Mouse (Mus musculus) heart, embryonic 16.5 days (tissue): ENCODE measurements around the gene Tmem86a. TPM values are rescaled to one million over a fixed set of nuclear protein-coding genes. Genes with fewer than 3 reads are reported as not detected.

Experiments used
- ATAC-seq: fragments of 200-750 bp; cut with Nextera tagmentation; replicated peaks from 2 replicates; pipeline ENCODE4 v1.8.0; 2017; ENCODE audit warnings: moderate number of reproducible peaks; ENCODE audit not compliant: insufficient read depth, low FRiP score; ENCODE audit errors: extremely low read depth
- H3K27ac ChIP-seq: fragments of 300-500 bp; sonication (generic); 2 replicates; pipeline ENCODE4 v1.5.1; 2014; ENCODE audit warnings: mild to moderate bottlenecking, low read length, control low read depth, moderate library complexity
- H3K27me3 ChIP-seq: fragments of 300-500 bp; sonication (generic); 2 replicates; pipeline ENCODE4 v1.6.1; 2014; ENCODE audit warnings: low read length, mixed read lengths; ENCODE audit not compliant: control insufficient read depth, insufficient read depth
- H3K36me3 ChIP-seq: fragments of 300-500 bp; sonication (generic); 2 replicates; pipeline ENCODE4 v1.6.1; 2014; ENCODE audit not compliant: control insufficient read depth, insufficient read depth
- H3K4me1 ChIP-seq: fragments of 300-500 bp; sonication (generic); 2 replicates; pipeline ENCODE4 v1.6.1; 2014; ENCODE audit warnings: low read length, mixed read lengths; ENCODE audit not compliant: control insufficient read depth, insufficient read depth
- H3K4me2 ChIP-seq: fragments of 300-500 bp; sonication (generic); 2 replicates; pipeline ENCODE4 v1.6.1; 2014; ENCODE audit warnings: low read depth, mild to moderate bottlenecking, control low read depth, low read length
- H3K4me3 ChIP-seq: fragments of 300-500 bp; sonication (generic); 2 replicates; pipeline ENCODE4 v1.5.1; 2014; ENCODE audit warnings: mild to moderate bottlenecking, control low read depth, low read length
- H3K9ac ChIP-seq: fragments of 300-500 bp; sonication (generic); 2 replicates; pipeline ENCODE4 v1.6.1; 2014; ENCODE audit warnings: low read length, control low read depth
- H3K9me3 ChIP-seq: fragments of 300-500 bp; sonication (generic); replicated peaks from 2 replicates; pipeline ENCODE4 v1.6.1; 2016; ENCODE audit warnings: low read length; ENCODE audit not compliant: control insufficient read depth
- WGBS: fragments of 180-500 bp; shearing (Covaris S2); extraction: QIAGEN DNeasy Blood & Tissue Kit; methylation state at CpG from one replicate; pipeline ENCODE4 v1.1.7; 2014; 5-methylcytosine and 5-hydroxymethylcytosine counted together
- polyA plus RNA-seq: library from polyadenylated mRNA; unstranded; fragments of >200 nt; fragmentation: Nextera tagmentation; extraction: Ambion mirVana; gene quantifications from 2 replicates; pipeline ENCODE4 v1.2.1, GENCODE M21; 2015

Gene Tmem86a
- polyA plus RNA-seq, 1 experiment from 2014 or later = 20.1 TPM

DNA sequence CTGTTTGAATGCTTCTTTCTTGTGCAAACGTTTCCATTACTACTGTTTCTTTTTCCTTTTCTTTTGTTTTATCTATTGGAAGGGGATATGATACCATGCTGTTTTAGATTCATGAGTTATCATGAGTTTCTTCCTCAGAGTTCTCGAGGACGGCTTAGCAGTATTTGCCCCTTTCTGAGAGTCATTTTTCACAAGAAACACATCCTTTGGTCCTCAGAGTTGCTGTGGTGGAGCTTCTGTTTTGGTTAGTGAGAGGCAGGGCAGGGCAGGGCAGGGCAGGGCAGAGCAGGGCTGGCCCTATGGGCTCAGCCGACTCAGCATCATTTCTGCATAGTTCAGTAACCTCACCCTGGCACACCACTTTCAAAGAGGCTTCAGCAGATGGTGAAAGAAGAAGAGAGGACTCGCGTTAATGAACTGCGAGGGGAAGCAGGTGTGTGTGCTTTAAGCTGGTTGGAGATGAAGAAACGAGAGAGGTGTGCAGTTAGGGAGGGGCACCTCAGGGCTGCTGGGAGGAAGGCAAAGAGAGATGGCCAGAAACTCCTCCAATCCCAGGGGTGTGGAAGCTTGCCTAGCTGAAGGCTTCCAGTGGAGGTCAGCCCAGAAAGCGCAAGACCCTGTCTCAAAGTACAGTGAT, 37.2 kb upstream of the Tmem86a start:
- Histone ChIP-seq H3K27me3 (no peaks in the 10 kb centered on the region), H3K27ac (peak overlapping the region; percentile 66), H3K4me1 (peaks cover 23% of the 10 kb centered on the region), H3K4me2 (no peak overlapping the region), H3K4me3 (no peak overlapping the region), H3K36me3 (no peaks in the 10 kb centered on the region), H3K9ac (no peak overlapping the region), H3K9me3 (no peaks in the 10 kb centered on the region)
- WGBS = 32% methylated on average over 9 of the region's 9 CpGs
- no peak for ATAC-seq

DNA sequence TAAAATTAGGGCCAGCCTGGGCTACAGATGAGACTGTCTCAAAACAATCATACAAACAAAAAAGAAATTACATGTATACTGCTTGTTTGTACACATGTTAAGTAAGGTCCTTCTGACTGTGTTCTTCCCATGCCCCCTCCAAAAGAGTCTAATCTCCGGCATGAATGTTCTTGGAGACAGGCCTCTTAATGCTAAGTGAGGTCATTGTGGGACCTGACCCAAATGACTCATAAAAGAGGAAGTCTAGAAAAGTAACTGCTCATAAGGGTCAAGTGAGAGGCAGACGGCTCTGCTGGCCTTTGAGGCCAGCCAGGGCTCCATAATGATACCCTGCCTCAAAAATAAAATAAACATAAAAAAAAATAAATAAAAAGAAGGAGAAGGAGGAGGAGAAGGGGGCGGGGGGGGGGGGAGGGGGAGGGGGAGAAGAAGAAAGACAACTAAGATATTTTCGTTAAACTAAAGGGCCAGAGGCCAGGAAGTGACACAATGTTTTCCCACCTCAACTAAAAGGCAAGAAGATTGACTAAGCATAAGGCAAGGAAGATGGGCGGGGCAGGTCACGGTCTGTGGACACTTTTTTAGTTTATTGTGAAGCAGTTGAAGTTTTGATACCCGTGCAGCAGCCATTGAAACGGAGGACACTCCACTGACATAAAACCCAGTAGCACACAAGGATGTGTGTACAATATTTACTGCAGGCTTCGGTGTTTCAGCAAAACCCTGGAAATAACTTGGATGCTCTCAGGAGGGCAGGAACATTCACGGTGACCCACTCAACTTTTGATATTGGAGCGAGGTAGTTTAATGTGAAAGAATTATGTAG, 35.6 kb upstream of the Tmem86a start:
- no peak overlapping the region for H3K4me3 ChIP-seq
- H3K27me3 ChIP-seq = no peaks in the 10 kb centered on the region
- H3K4me2 ChIP-seq = 0 out of 2 replicates have a peak overlapping the region, but pooled peaks have one; percentile 2
- WGBS = 44% methylated on average over 10 of the region's 11 CpGs
- no peaks in the 10 kb centered on the region for H3K9me3 ChIP-seq
- H3K36me3 ChIP-seq = no peaks in the 10 kb centered on the region
- H3K9ac ChIP-seq = 0 out of 2 replicates have a peak overlapping the region, but pooled peaks have one; percentile 45
- no peak; the same call in 1 of the 2 replicates for ATAC-seq
- peak overlapping the region; percentile 87 for H3K27ac ChIP-seq
- peaks cover 16% of the 10 kb centered on the region for H3K4me1 ChIP-seq

DNA sequence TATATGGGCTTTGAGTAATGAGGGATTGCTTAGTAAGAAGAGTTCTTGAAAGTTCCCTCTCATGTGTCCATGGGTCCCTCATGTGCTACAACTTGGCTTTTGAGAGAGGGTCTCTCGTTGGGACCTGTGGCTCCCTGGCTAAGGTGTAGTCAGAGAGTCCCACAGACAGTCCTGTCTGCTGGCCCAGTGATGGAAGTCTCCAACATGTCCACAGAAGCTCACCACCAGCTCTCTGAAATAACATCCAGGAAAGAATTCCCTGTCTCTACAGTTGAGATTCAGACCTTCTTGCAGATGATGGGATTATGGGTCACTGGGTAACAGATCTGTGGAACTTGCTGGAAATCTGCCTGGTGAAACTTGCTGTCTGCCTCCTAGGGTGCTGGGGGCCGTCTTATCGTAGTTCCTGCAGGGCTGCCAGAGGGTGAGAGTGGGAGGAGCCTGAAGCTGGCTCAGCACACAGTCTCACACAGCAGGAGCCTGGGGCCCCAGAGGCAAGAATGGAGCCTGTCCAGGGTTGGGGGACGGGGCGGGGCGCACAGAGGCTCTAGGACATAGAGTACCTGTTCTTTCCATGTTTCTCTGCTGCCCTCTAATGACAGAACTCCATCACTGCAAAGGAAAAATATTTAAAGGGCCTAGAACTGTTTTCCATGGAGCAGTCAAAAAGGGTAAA, 34.9 kb upstream of the Tmem86a start:
- Histone ChIP-seq H3K4me3 (0 out of 2 replicates have a peak overlapping the region, but pooled peaks have one; percentile 13), H3K27me3 (no peaks in the 10 kb centered on the region), H3K4me1 (peaks cover 16% of the 10 kb centered on the region), H3K36me3 (no peaks in the 10 kb centered on the region), H3K9me3 (no peaks in the 10 kb centered on the region), H3K4me2 (peak overlapping the region; percentile 42), H3K27ac (peak overlapping the region; percentile 87), H3K9ac (peak overlapping the region; percentile 45; the same call in 1 of the 2 replicates)
- WGBS = 5% methylated on average over 6 of the region's 6 CpGs
- peak; percentile 98 for ATAC-seq

GRCm38 (mm10) chr7:47016602-47017001, 33.8 kb upstream of the Tmem86a start:
- no peaks in the 10 kb centered on the region for H3K9me3 ChIP-seq
- no peaks in the 10 kb centered on the region for H3K36me3 ChIP-seq
- H3K27me3 ChIP-seq = no peaks in the 10 kb centered on the region
- no peak overlapping the region for H3K9ac ChIP-seq
- no peak overlapping the region for H3K4me3 ChIP-seq
- peaks cover 16% of the 10 kb centered on the region for H3K4me1 ChIP-seq
- WGBS = 56% methylated on average over 3 of the region's 3 CpGs
- no peak overlapping the region for H3K4me2 ChIP-seq
- ATAC-seq = no peak
- H3K27ac ChIP-seq = no peak overlapping the region

GRCm38 (mm10) chr7:47017146-47017545, 33.3 kb upstream of the Tmem86a start:
- no peak overlapping the region for H3K27ac ChIP-seq
- no peak overlapping the region for H3K4me3 ChIP-seq
- no peak overlapping the region for H3K9ac ChIP-seq
- no peaks in the 10 kb centered on the region for H3K9me3 ChIP-seq
- no peaks in the 10 kb centered on the region for H3K36me3 ChIP-seq
- no peak for ATAC-seq
- no peaks in the 10 kb centered on the region for H3K27me3 ChIP-seq
- WGBS = 71% methylated on average over 7 of the region's 7 CpGs
- peaks cover 16% of the 10 kb centered on the region for H3K4me1 ChIP-seq
- H3K4me2 ChIP-seq = no peak overlapping the region

GRCm38 (mm10) chr7:47019641-47020040, 30.8 kb upstream of the Tmem86a start:
- Histone ChIP-seq H3K4me1 (peaks cover 8% of the 10 kb centered on the region), H3K9ac (no peak overlapping the region), H3K36me3 (no peaks in the 10 kb centered on the region), H3K9me3 (no peaks in the 10 kb centered on the region), H3K27me3 (no peaks in the 10 kb centered on the region), H3K4me2 (no peak overlapping the region), H3K4me3 (no peak overlapping the region), H3K27ac (no peak overlapping the region)
- WGBS = 70% methylated on average over 5 of the region's 5 CpGs
- no peak for ATAC-seq

GRCm38 (mm10) chr7:47020956-47021355, 29.4 kb upstream of the Tmem86a start:
- H3K4me3 ChIP-seq = no peak overlapping the region
- 9% methylated on average over 8 of the region's 8 CpGs for WGBS
- peak overlapping the region; percentile 29; the same call in 1 of the 2 replicates for H3K4me2 ChIP-seq
- no peak overlapping the region for H3K9ac ChIP-seq
- H3K4me1 ChIP-seq = no peaks in the 10 kb centered on the region; the same call in 1 of the 2 replicates
- no peaks in the 10 kb centered on the region for H3K27me3 ChIP-seq
- no peaks in the 10 kb centered on the region for H3K36me3 ChIP-seq
- no peaks in the 10 kb centered on the region for H3K9me3 ChIP-seq
- ATAC-seq = no peak
- no peak overlapping the region for H3K27ac ChIP-seq

GRCm38 (mm10) chr7:47022482-47022881, 27.9 kb upstream of the Tmem86a start:
- no peak overlapping the region for H3K27ac ChIP-seq
- H3K27me3 ChIP-seq = no peaks in the 10 kb centered on the region
- ATAC-seq = no peak
- H3K4me1 ChIP-seq = no peaks in the 10 kb centered on the region; the same call in 1 of the 2 replicates
- H3K4me2 ChIP-seq = no peak overlapping the region
- H3K36me3 ChIP-seq = no peaks in the 10 kb centered on the region
- H3K9ac ChIP-seq = no peak overlapping the region
- 54% methylated on average over 8 of the region's 8 CpGs for WGBS
- no peak overlapping the region for H3K4me3 ChIP-seq
- no peaks in the 10 kb centered on the region for H3K9me3 ChIP-seq
